Mouse (Mus musculus) E14TG2a.4 (cell line): Measurements from ENCODE around the gene Ankrd52.
A peak's percentile ranks its signal among the peaks of the same experiment; 100 is the strongest.

Experiments used
- H3K27me3 ChIP-seq: 2 replicates; pipeline ENCODE4 v1.6.1; 2014; ENCODE audit warnings: low read length, control low read depth; ENCODE audit not compliant: insufficient read depth
- H3K36me3 ChIP-seq: 2 replicates; pipeline ENCODE4 v1.6.1; 2014; ENCODE audit warnings: low read length, control low read depth; ENCODE audit not compliant: insufficient read depth
- H3K4me1 ChIP-seq: replicated peaks from 2 replicates; pipeline ENCODE4 v1.6.1; 2014; ENCODE audit warnings: low read depth, low read length, control low read depth
- H3K4me3 ChIP-seq: replicated peaks from 2 replicates; pipeline ENCODE4 v1.5.1; 2014; ENCODE audit warnings: mild to moderate bottlenecking, low read length
- H3K9me3 ChIP-seq: 2 replicates; pipeline ENCODE4 v1.6.1; 2014; ENCODE audit warnings: low read length, control low read depth
- CTCF ChIP-seq: conservative IDR thresholded peaks from 2 replicates; pipeline ENCODE4 v1.5.1; 2014; ENCODE audit warnings: low read length
- NANOG ChIP-seq: IDR thresholded peaks from 2 replicates; pipeline ENCODE4 v1.6.1; 2014; ENCODE audit warnings: borderline replicate concordance, low read length, mixed read lengths
- POU5F1 ChIP-seq: IDR thresholded peaks from 2 replicates; pipeline ENCODE4 v1.6.1; 2014; ENCODE audit warnings: low read length, borderline replicate concordance

The Ankrd52 gene

GRCm38 (mm10) chr10:128388941-128389340 is 12.0 kb downstream of the Ankrd52 start:
- H3K9me3 ChIP-seq, result no peaks in the 10 kb centered on the region
- TF ChIP-seq NANOG, result no peak
- H3K4me3 ChIP-seq, result peak overlapping the region; percentile 41
- H3K27me3 ChIP-seq, result no peaks in the 10 kb centered on the region
- peaks cover 53% of the 10 kb centered on the region for H3K4me1 ChIP-seq
- H3K36me3 ChIP-seq, result peaks cover 98% of the 10 kb centered on the region

GRCm38 (mm10) chr10:128389570-128389969 is 12.7 kb downstream of the Ankrd52 start:
- Histone ChIP-seq H3K4me3 (peak overlapping the region; percentile 41), H3K4me1 (peaks cover 59% of the 10 kb centered on the region), H3K36me3 (peaks cover 98% of the 10 kb centered on the region), H3K27me3 (no peaks in the 10 kb centered on the region), H3K9me3 (no peaks in the 10 kb centered on the region)
- TF ChIP-seq CTCF (no peak), POU5F1 (no peak), NANOG (no peak)

- Histone ChIP-seq H3K27me3 (no peaks in the 10 kb centered on the region), H3K36me3 (peaks cover 93% of the 10 kb centered on the region), H3K4me3 (no peak overlapping the region), H3K4me1 (peaks cover 63% of the 10 kb centered on the region), H3K9me3 (no peaks in the 10 kb centered on the region)
- TF ChIP-seq CTCF (no peak), NANOG (no peak), POU5F1 (no peak)
These were observed 13.5 kb downstream of the Ankrd52 start for GRCm38 (mm10) chr10:128390366-128390765.

- TF ChIP-seq POU5F1, result no peak
- TF ChIP-seq NANOG, result no peak
- TF ChIP-seq CTCF, result no peak
- no peaks in the 10 kb centered on the region for H3K27me3 ChIP-seq
- no peak overlapping the region for H3K4me3 ChIP-seq
- H3K9me3 ChIP-seq, result no peaks in the 10 kb centered on the region
- peaks cover 66% of the 10 kb centered on the region for H3K4me1 ChIP-seq
- H3K36me3 ChIP-seq, result peaks cover 93% of the 10 kb centered on the region
These were observed 14.9 kb downstream of the Ankrd52 start for GRCm38 (mm10) chr10:128391850-128392249.

- Histone ChIP-seq H3K4me3 (no peak overlapping the region), H3K36me3 (peaks cover 60% of the 10 kb centered on the region), H3K9me3 (no peaks in the 10 kb centered on the region), H3K27me3 (peaks cover 3% of the 10 kb centered on the region; the same call in 1 of the 2 replicates), H3K4me1 (peaks cover 58% of the 10 kb centered on the region)
- no peak for TF ChIP-seq CTCF
- no peak for TF ChIP-seq NANOG
- TF ChIP-seq POU5F1, result no peak
These were observed 19.2 kb downstream of the Ankrd52 start for GRCm38 (mm10) chr10:128396017-128396673.

- H3K4me3 ChIP-seq, result no peak overlapping the region
- peaks cover 65% of the 10 kb centered on the region for H3K4me1 ChIP-seq
- no peaks in the 10 kb centered on the region for H3K9me3 ChIP-seq
- no peak for TF ChIP-seq CTCF
- no peak for TF ChIP-seq POU5F1
- TF ChIP-seq NANOG, result no peak
- peaks cover 60% of the 10 kb centered on the region for H3K36me3 ChIP-seq
- H3K27me3 ChIP-seq, result peaks cover 3% of the 10 kb centered on the region; the same call in 1 of the 2 replicates
These were observed 19.9 kb downstream of the Ankrd52 start for GRCm38 (mm10) chr10:128396716-128397264.

GRCm38 (mm10) chr10:128397466-128397865 is 20.6 kb downstream of the Ankrd52 start:
- no peak for TF ChIP-seq NANOG
- TF ChIP-seq POU5F1, result no peak
- TF ChIP-seq CTCF, result no peak
- H3K36me3 ChIP-seq, result peaks cover 55% of the 10 kb centered on the region
- H3K4me3 ChIP-seq, result no peak overlapping the region
- peaks cover 63% of the 10 kb centered on the region for H3K4me1 ChIP-seq
- H3K27me3 ChIP-seq, result peaks cover 3% of the 10 kb centered on the region; the same call in 1 of the 2 replicates
- no peaks in the 10 kb centered on the region for H3K9me3 ChIP-seq

- TF ChIP-seq CTCF (no peak), NANOG (no peak), POU5F1 (no peak)
- H3K36me3 ChIP-seq, result peaks cover 46% of the 10 kb centered on the region
- H3K4me3 ChIP-seq, result peak overlapping the region; percentile 24
- peaks cover 3% of the 10 kb centered on the region; the same call in 1 of the 2 replicates for H3K27me3 ChIP-seq
- H3K9me3 ChIP-seq, result no peaks in the 10 kb centered on the region
- H3K4me1 ChIP-seq, result peaks cover 36% of the 10 kb centered on the region
These were observed 23.4 kb downstream of the Ankrd52 start for GRCm38 (mm10) chr10:128400338-128400737.
